Mouse (Mus musculus) colon, adult 2 months (tissue): ENCODE results near the gene 1700001C02Rik. TPM values are rescaled to one million over a fixed set of nuclear protein-coding genes. Genes with fewer than 3 reads are reported as not detected.

Experiments used
- polyA plus RNA-seq: library from polyadenylated mRNA; depleted of rRNA; stranded (reverse); fragments of >200 nt; gene quantifications from 2 replicates; pipeline ENCODE4 v1.2.3, GENCODE M21; 2012; rRNA removed

The 1700001C02Rik gene
- polyA plus RNA-seq, result 0.17 TPM in 1 of 2 replicates, not detected in the other

DNA sequence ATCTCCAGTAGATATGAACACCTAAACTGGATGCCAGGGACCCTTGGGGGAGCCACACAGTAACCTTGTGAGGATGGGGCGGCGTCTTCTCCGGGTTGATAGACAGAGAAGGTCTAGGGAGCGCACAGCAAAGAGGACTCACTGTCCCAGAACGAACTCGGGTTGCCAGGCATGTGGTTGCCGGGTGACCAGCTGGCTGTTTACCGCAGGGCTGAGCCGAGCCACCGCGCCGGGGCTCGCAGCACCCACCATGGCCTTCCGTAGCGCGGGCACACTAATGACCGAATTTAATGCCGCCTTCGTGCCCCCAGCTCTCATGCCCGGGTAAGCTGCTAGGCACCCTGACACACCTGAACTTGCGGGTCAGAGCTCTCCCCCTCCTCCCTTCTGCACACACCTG, at the start of gene 1700001C02Rik:
1700001C02Rik (plus strand) TSS at position 187 of the 400 bp plus-strand sequence.

DNA sequence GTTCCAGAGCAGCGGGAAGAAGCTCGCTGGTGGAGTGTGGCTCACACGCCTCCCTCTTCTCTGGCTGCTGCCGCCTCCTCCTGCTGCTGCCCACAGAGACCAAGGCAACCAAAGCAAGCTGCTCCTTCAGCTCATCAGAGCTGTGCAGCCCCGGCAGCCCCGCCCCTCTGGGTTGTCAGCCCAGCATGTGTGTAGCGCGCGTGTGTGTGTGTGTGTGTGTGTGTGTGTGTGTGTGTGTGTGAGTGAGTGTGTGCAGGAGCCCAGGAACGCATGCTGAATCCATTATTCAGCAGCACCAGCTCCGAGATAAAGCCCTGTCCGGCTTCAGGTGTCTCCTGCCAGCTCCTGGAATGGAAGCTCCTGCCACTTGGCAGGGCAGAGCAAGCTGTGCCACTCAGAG, 4.0 kb upstream of the 1700001C02Rik start, which contains the start of gene Otof:
Otof (minus strand) TSS at position 112 of the 400 bp plus-strand sequence.

Other genes starting within 250 kb of the 1700001C02Rik start
- gene Selenoi, start 233.5 kb upstream of the 1700001C02Rik start, polyA plus RNA-seq, result 42.4 and 55.3 TPM in 2 replicates
- gene Drc1, start 184.7 kb upstream of the 1700001C02Rik start, polyA plus RNA-seq, result 0.22 and 0.28 TPM in 2 replicates
- 0.01 and 0.05 TPM in 2 replicates for gene Otof, start 4.1 kb upstream of the 1700001C02Rik start, polyA plus RNA-seq
- gene Cib4, start 79.8 kb downstream of the 1700001C02Rik start, polyA plus RNA-seq, result not detected in 2 replicates
- gene Kcnk3, start 122.1 kb downstream of the 1700001C02Rik start, polyA plus RNA-seq, result 14.4 and 23.2 TPM in 2 replicates
- gene Slc35f6, start 181.9 kb downstream of the 1700001C02Rik start, polyA plus RNA-seq, result 83.3 and 142 TPM in 2 replicates
- gene Cenpa, start 200.7 kb downstream of the 1700001C02Rik start, polyA plus RNA-seq, result 31.4 and 36.9 TPM in 2 replicates
- gene Dpysl5, start 245.5 kb downstream of the 1700001C02Rik start, polyA plus RNA-seq, result 2.0 and 2.4 TPM in 2 replicates